Mouse (Mus musculus) gastrocnemius, postnatal 10 days (tissue): ENCODE results near the gene Plch1. TPM values are rescaled to one million over a fixed set of nuclear protein-coding genes. Genes with fewer than 3 reads are reported as not detected.

ENCODE experiments used
- DNase-seq: peaks from one replicate; pipeline ENCODE4 v3.0.0; 2021; ENCODE audit warnings: mixed read lengths
- total RNA-seq, 2 experiments: library from RNA; stranded (reverse); gene quantifications; 2 replicates each; pipeline ENCODE4 v1.2.3; 2021

Plch1 gene
- total RNA-seq, 2 experiments from 2014 or later, result 0.20 to 0.31 TPM

DNA sequence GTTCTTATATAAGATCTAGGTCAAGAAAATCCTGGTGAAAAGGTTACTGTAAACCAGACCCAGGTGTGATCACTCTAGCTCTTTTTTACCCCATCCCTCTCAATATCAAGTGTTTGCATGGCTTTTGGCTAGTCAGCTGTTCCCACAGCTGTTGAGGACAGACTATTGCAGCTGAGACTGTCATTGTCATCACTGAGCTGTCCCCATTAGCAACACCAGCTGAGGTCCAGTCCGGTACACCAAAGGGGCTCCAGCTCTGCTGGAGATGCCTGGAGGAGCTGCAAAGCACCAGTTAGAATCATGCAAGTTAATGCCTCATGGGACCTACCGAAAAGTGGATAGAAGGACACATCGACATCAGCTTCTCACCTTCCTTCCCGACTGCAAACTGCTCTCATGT is 206.5 kb downstream of the Plch1 start:
- DNase-seq, result no peak

- DNase-seq, result no peak
Measured at GRCm38 (mm10) chr3:63668779-63669178, 230.5 kb downstream of the Plch1 start.

- no peak for DNase-seq
Measured at GRCm38 (mm10) chr3:63665307-63665706, 234.0 kb downstream of the Plch1 start.

DNA sequence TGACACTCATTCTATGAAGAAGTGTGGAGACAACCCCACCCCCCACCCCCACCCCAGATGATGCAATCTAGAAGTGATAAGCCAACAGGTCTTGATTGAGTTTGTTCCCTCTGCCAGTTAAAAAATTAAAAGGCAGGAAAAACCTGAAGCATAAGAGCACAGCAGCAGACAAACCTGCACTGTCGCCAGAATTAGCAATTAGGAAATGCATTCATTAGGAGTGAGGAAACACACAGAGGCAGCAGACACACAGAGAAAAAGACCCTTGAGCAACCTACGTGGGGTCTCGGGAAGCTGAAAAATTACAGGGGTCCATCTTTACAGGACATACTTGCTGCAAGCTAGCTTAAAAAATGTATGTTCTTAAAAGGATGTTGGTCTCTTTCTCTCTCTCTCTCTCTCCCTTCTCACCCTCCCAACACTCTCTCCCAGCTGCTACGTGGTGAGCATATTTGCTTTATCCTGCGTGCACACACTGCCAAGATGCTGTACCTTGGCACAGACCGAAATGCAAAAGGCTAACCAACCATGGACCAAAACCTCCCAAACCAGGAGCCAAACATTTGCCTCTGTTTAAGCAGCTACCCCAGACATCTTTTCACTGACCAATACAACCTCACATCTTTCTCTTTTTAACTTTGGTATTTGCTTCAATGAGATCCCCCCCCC is 234.6 kb downstream of the Plch1 start:
- no peak for DNase-seq

Other genes starting within 250 kb of the Plch1 start
- gene E130311K13Rik, start 30.0 kb upstream of the Plch1 start, total RNA-seq, result 1 to 10 TPM; 4.4 to 5.6 TPM
- 1 to 10 TPM; 6.8 to 8.2 TPM for gene Slc33a1, start 65.3 kb upstream of the Plch1 start, total RNA-seq
- gene Gmps, start 76.6 kb upstream of the Plch1 start, total RNA-seq, result 10 to 100 TPM; 16.3 to 16.7 TPM
- under 1 TPM; 0.28 to 0.32 TPM for gene Vmn2r1, start 182.1 kb upstream of the Plch1 start, total RNA-seq
- not detected for gene Vmn2r2, start 242.5 kb upstream of the Plch1 start, total RNA-seq